Mouse (Mus musculus): ENCODE data around the gene Slc25a25. TPM values are rescaled to one million over a fixed set of nuclear protein-coding genes. Genes with fewer than 3 reads are reported as not detected.
"Not testable (repeated sequence)": the region's sequence is repeated elsewhere in the genome, so short reads cannot be mapped to it uniquely, and the experiment has no call there.

Gene Slc25a25
- polyA plus RNA-seq, 1 experiment, result 11.2 TPM

GRCm38 (mm10) chr2:32485751-32486150 is 34.5 kb upstream of the Slc25a25 start:
- TF ChIP-seq USF1 (IDR thresholded peaks at IDR 0.05; ENCODE audit: low read depth), result no peak
- TF ChIP-seq MAX (IDR thresholded peaks at IDR 0.05), result no peak
- TF ChIP-seq CEBPB (IDR thresholded peaks at IDR 0.05; ENCODE audit: low read depth), result no peak
- TF ChIP-seq MYOG (IDR thresholded peaks at IDR 0.05; ENCODE audit: control insufficient read depth, extremely low read depth, insufficient read length), result no peak
- H3K36me3 ChIP-seq (ENCODE audit: control insufficient read depth, insufficient read depth), result no peaks in the 10 kb centered on the region
- H3K79me2 ChIP-seq (ENCODE audit: control insufficient read depth, insufficient read depth), result no peaks in the 10 kb centered on the region
- no peak overlapping the region for H3K4me3 ChIP-seq (ENCODE audit: insufficient read depth, poor library complexity, severe bottlenecking)
- no peak overlapping the region for H3ac ChIP-seq (ENCODE audit: control insufficient read depth, insufficient read length, low read depth)
- no peaks in the 10 kb centered on the region for H3K79me3 ChIP-seq (ENCODE audit: low read depth)
- H3K27me3 ChIP-seq (ENCODE audit: control insufficient read depth, insufficient read depth, insufficient read length), result no peaks in the 10 kb centered on the region

GRCm38 (mm10) chr2:32484933-32485332 is 33.7 kb upstream of the Slc25a25 start:
- Histone ChIP-seq H3K79me2 (ENCODE audit: control insufficient read depth, insufficient read depth) (no peaks in the 10 kb centered on the region), H3ac (ENCODE audit: control insufficient read depth, insufficient read length, low read depth) (no peak overlapping the region), H3K79me3 (ENCODE audit: low read depth) (no peaks in the 10 kb centered on the region), H3K27me3 (ENCODE audit: control insufficient read depth, insufficient read depth, insufficient read length) (no peaks in the 10 kb centered on the region), H3K4me3 (ENCODE audit: insufficient read depth, poor library complexity, severe bottlenecking) (no peak overlapping the region), H3K36me3 (ENCODE audit: control insufficient read depth, insufficient read depth) (no peaks in the 10 kb centered on the region)
- TF ChIP-seq CEBPB (IDR thresholded peaks at IDR 0.05; ENCODE audit: low read depth) (no peak), USF1 (IDR thresholded peaks at IDR 0.05; ENCODE audit: low read depth) (no peak), CTCF (IDR thresholded peaks at IDR 0.05; ENCODE audit: control insufficient read depth, insufficient read depth, insufficient read length) (no peak), MYOD1 (IDR thresholded peaks at IDR 0.05; ENCODE audit: control insufficient read depth, insufficient read length, low read depth) (no peak), MYOG (IDR thresholded peaks at IDR 0.05; ENCODE audit: control insufficient read depth, extremely low read depth, insufficient read length) (no peak), MAX (IDR thresholded peaks at IDR 0.05) (no peak), FOSL1 (IDR thresholded peaks at IDR 0.05; ENCODE audit: insufficient read depth, low read length, poor library complexity, severe bottlenecking) (no peak)

- H3K79me2 ChIP-seq (ENCODE audit: control insufficient read depth, insufficient read depth), result no peaks in the 10 kb centered on the region
- no peak overlapping the region for H3ac ChIP-seq (ENCODE audit: control insufficient read depth, insufficient read length, low read depth)
- H3K36me3 ChIP-seq (ENCODE audit: control insufficient read depth, insufficient read depth), result no peaks in the 10 kb centered on the region
- no peak overlapping the region for H3K4me3 ChIP-seq (ENCODE audit: insufficient read depth, poor library complexity, severe bottlenecking)
- no peaks in the 10 kb centered on the region for H3K79me3 ChIP-seq (ENCODE audit: low read depth)
- no peak for TF ChIP-seq MYOD1 (IDR thresholded peaks at IDR 0.05; ENCODE audit: control insufficient read depth, insufficient read length, low read depth)
- TF ChIP-seq CTCF (IDR thresholded peaks at IDR 0.05; ENCODE audit: control insufficient read depth, insufficient read depth, insufficient read length), result no peak
- no peaks in the 10 kb centered on the region for H3K27me3 ChIP-seq (ENCODE audit: control insufficient read depth, insufficient read depth, insufficient read length)
These were observed 32.1 kb upstream of the Slc25a25 start for GRCm38 (mm10) chr2:32483179-32483875.

- Histone ChIP-seq H3K4me3 (ENCODE audit: insufficient read depth, poor library complexity, severe bottlenecking) (no peak overlapping the region), H3K27me3 (ENCODE audit: control insufficient read depth, insufficient read depth, insufficient read length) (no peaks in the 10 kb centered on the region), H3K79me3 (ENCODE audit: low read depth) (no peaks in the 10 kb centered on the region), H3K36me3 (ENCODE audit: control insufficient read depth, insufficient read depth) (no peaks in the 10 kb centered on the region), H3ac (ENCODE audit: control insufficient read depth, insufficient read length, low read depth) (no peak overlapping the region), H3K79me2 (ENCODE audit: control insufficient read depth, insufficient read depth) (no peaks in the 10 kb centered on the region)
- TF ChIP-seq USF1 (IDR thresholded peaks at IDR 0.05; ENCODE audit: low read depth) (no peak), CTCF (IDR thresholded peaks at IDR 0.05; ENCODE audit: control insufficient read depth, insufficient read depth, insufficient read length) (no peak), CEBPB (IDR thresholded peaks at IDR 0.05; ENCODE audit: low read depth) (no peak), MYOG (IDR thresholded peaks at IDR 0.05; ENCODE audit: control insufficient read depth, extremely low read depth, insufficient read length) (no peak), FOSL1 (IDR thresholded peaks at IDR 0.05; ENCODE audit: insufficient read depth, low read length, poor library complexity, severe bottlenecking) (no peak), MYOD1 (IDR thresholded peaks at IDR 0.05; ENCODE audit: control insufficient read depth, insufficient read length, low read depth) (no peak), MAX (IDR thresholded peaks at IDR 0.05) (no peak)
These were observed 31.1 kb upstream of the Slc25a25 start for GRCm38 (mm10) chr2:32482351-32482750.

- H3K4me3 ChIP-seq (ENCODE audit: insufficient read depth, poor library complexity, severe bottlenecking); H3K79me2 ChIP-seq (ENCODE audit: control insufficient read depth, insufficient read depth); H3K79me3 ChIP-seq (ENCODE audit: low read depth); H3K36me3 ChIP-seq (ENCODE audit: control insufficient read depth, insufficient read depth); H3K27me3 ChIP-seq (ENCODE audit: control insufficient read depth, insufficient read depth, insufficient read length); H3ac ChIP-seq (ENCODE audit: control insufficient read depth, insufficient read length, low read depth): not testable (repeated sequence)
These were observed 24.1 kb upstream of the Slc25a25 start for GRCm38 (mm10) chr2:32475361-32475760.

GRCm38 (mm10) chr2:32471681-32472061 is 20.4 kb upstream of the Slc25a25 start:
- no peak overlapping the region for H3K4me3 ChIP-seq (ENCODE audit: insufficient read depth, poor library complexity, severe bottlenecking)
- no peaks in the 10 kb centered on the region for H3K79me2 ChIP-seq (ENCODE audit: control insufficient read depth, insufficient read depth)
- H3ac ChIP-seq (ENCODE audit: control insufficient read depth, insufficient read length, low read depth), result no peak overlapping the region
- no peaks in the 10 kb centered on the region for H3K36me3 ChIP-seq (ENCODE audit: control insufficient read depth, insufficient read depth)
- TF ChIP-seq MYOD1 (IDR thresholded peaks at IDR 0.05; ENCODE audit: control insufficient read depth, insufficient read length, low read depth), result no peak
- no peak for TF ChIP-seq MYOG (IDR thresholded peaks at IDR 0.05; ENCODE audit: control insufficient read depth, extremely low read depth, insufficient read length)
- TF ChIP-seq CTCF (IDR thresholded peaks at IDR 0.05; ENCODE audit: control insufficient read depth, insufficient read depth, insufficient read length), result peak; percentile 7
- TF ChIP-seq USF1 (IDR thresholded peaks at IDR 0.05; ENCODE audit: low read depth), result no peak
- H3K79me3 ChIP-seq (ENCODE audit: low read depth), result no peaks in the 10 kb centered on the region
- H3K27me3 ChIP-seq (ENCODE audit: control insufficient read depth, insufficient read depth, insufficient read length), result peaks cover 4% of the 10 kb centered on the region
